8 mouse cellular contexts compared by ENCODE assay signal in genomic region chr11:97476334-97477095, GRCm38 (mm10). TPM values are rescaled to one million over a fixed set of nuclear protein-coding genes. Genes with fewer than 3 reads are reported as not detected.
A peak's percentile ranks its signal among the peaks of the same experiment; 100 is the strongest.
DNase-seq lines count a peak whose midpoint lies in the region; ATAC-seq and TF ChIP-seq lines count a peak whose summit lies in the region.

No protein-coding gene starts in this region.

- H3K9ac ChIP-seq in forebrain, embryonic 13.5 days = no peak overlapping the region
- no peak overlapping the region for H3K9ac ChIP-seq in liver, adult 2 months (ENCODE audit: low read depth, low read length)

- peaks cover 37% of the 10 kb centered on the region; the same call in 1 of the 2 replicates for H3K36me3 ChIP-seq in forebrain, embryonic 13.5 days (ENCODE audit: poor library complexity, severe bottlenecking)
- peaks cover 4% of the 10 kb centered on the region for H3K36me3 ChIP-seq in liver, adult 2 months (ENCODE audit: control insufficient read depth, insufficient read depth, low read length)

- no peaks in the 10 kb centered on the region for H3K9me3 ChIP-seq in forebrain, embryonic 13.5 days (replicated peaks)

- TF ChIP-seq CTCF in liver, adult 2 months (IDR thresholded peaks at IDR 0.05; ENCODE audit: low read depth, low read length) = peak; percentile 54

- WGBS in forebrain, embryonic 13.5 days = 53% methylated on average over 8 of the region's 8 CpGs
- 69% methylated on average over 8 of the region's 8 CpGs for WGBS in liver, adult 2 months

- peaks cover 4% of the 10 kb centered on the region; the same call in 1 of the 2 replicates for H3K79me2 ChIP-seq in liver, adult 2 months (ENCODE audit: control insufficient read depth, insufficient read depth, low read length)

- H3K27ac ChIP-seq in forebrain, embryonic 13.5 days = no peak overlapping the region
- no peak overlapping the region for H3K27ac ChIP-seq in liver, adult 2 months (replicated peaks; ENCODE audit: insufficient read depth, low read depth, low read length)

- no peak overlapping the region for H3K4me2 ChIP-seq in forebrain, embryonic 13.5 days

- DNase-seq in right cerebral cortex, adult 2 months (ENCODE audit: low spot score in 2 of 2) = peak; percentile 80 to 82
- no peak for DNase-seq in right cerebral cortex, postnatal 36 days (ENCODE audit: low spot score in 2 of 2)
- DNase-seq in c-Kit-positive CD71-positive TER-119-positive erythroid progenitor cells, embryonic 14.5 days (ENCODE audit: low spot score) = peak; percentile 62
- DNase-seq in induced T-regulatory cell, adult 2 months (ENCODE audit: low read depth) = peak; percentile 80
- DNase-seq in liver, adult 2 months (ENCODE audit: extremely low read depth, low read depth, low spot score) = no peak
- DNase-seq in natural killer cell, adult 2 months (ENCODE audit: low spot score in 2 of 2) = peak; percentile 50 to 68
- peak; percentile 40 to 52 for DNase-seq in thymus, postnatal 36 days

- ATAC-seq in forebrain, embryonic 13.5 days = peak; percentile 50; the same call in 1 of the 2 replicates

- H3K27me3 ChIP-seq in forebrain, embryonic 13.5 days = no peaks in the 10 kb centered on the region
- no peaks in the 10 kb centered on the region for H3K27me3 ChIP-seq in liver, adult 2 months (ENCODE audit: control insufficient read depth, insufficient read depth, low read length)

- H3K4me3 ChIP-seq in forebrain, embryonic 13.5 days = no peak overlapping the region
- H3K4me3 ChIP-seq in liver, adult 2 months (ENCODE audit: insufficient read depth, low read depth, low read length) = no peak overlapping the region

- no peak for TF ChIP-seq POLR2A in liver, adult 2 months (IDR thresholded peaks at IDR 0.05; ENCODE audit: extremely low read depth, insufficient read depth, low read length)

- no peaks in the 10 kb centered on the region for H3K4me1 ChIP-seq in forebrain, embryonic 13.5 days
- H3K4me1 ChIP-seq in liver, adult 2 months (ENCODE audit: control insufficient read depth, insufficient read depth, low read length) = no peaks in the 10 kb centered on the region

RNA-seq across cellular contexts. Expression of gene 4933428G20Rik, which starts 23.6 kb away (rescaled TPM):
- polyA plus RNA-seq in forebrain, embryonic 13.5 days (2015; fragmentation: Nextera tagmentation; extraction: Ambion mirVana) = 0.46 and 1.0 TPM in 2 replicates
- not detected in 2 replicates for total RNA-seq in liver, adult 2 months (2014; rRNA removed)
- not detected in 2 replicates for polyA plus RNA-seq in liver, adult 2 months (2012; rRNA removed)

Comparison
In these comparisons a context has a peak if more than half of its experiments do, and no peak if none do; other contexts are left out.
1. DNase-seq: peak in right cerebral cortex, adult 2 months (2 of 2), c-Kit-positive CD71-positive TER-119-positive erythroid progenitor cells, embryonic 14.5 days (single experiment), induced T-regulatory cell, adult 2 months (single experiment), natural killer cell, adult 2 months (2 of 2) and thymus, postnatal 36 days (2 of 2); none in right cerebral cortex, postnatal 36 days (0 of 2) and liver, adult 2 months (single experiment).